Mouse (Mus musculus): ENCODE measurements around the gene Camk1.

The Camk1 gene

DNA sequence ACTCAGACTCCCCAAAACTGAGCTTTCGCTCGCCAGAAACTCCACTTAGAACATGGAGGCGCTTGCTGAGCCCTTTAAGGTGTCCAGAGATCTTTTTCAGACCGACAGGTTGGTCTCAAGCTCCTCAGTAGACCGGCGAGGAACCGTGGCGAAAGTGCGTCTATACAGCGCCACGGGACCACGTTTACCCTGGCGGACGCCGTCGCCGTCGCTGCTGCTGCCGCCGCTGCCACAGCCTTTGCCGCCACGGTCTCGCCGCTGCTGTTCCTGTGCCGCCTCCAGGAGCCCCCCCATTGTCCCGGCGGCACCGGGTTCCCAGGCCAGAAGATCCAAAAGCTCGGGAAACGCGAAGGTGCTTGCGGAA, 36.8 kb downstream of the Camk1 start, which contains the start of gene Brpf1:
TSS of gene Brpf1 (plus strand) at position 152 of the 364 bp plus-strand sequence.
- DNase-seq (ENCODE audit: extremely low read depth, low read depth, low spot score): no peak

DNA sequence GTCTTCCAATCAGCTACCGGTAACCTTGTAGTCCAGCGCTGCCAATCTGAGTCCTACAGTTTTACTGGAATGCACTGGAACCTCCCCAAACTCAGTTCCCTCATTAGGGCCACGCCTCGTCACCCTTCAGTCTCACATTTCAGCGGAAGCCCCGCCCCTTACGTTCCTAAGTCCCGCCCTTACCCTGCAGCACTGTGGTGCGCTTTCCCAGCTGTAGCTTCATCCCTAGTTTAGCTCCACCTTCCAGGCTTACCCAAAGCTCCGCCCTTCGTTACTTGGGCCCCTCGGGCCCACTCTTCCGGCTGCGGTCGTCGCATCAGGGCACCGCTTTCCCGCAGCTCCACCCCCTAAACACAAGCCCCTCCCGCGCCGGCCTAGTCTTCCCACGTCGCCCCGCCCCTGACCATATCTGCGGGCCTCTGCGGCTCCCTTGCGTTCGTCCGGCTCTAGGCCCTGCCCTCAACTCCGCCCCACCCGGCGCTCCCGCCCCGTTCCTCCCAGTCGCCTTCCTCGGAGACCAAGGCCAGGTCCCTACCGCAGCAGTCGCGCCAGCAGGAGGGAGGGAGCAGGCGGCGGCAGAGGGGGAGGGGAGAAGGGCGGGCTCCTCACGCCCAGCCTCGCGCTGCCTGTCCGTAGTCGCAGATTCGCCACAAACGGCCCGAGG, 37.3 kb downstream of the Camk1 start:
- peak; percentile 92 for DNase-seq (ENCODE audit: extremely low read depth, low read depth, low spot score)

DNA sequence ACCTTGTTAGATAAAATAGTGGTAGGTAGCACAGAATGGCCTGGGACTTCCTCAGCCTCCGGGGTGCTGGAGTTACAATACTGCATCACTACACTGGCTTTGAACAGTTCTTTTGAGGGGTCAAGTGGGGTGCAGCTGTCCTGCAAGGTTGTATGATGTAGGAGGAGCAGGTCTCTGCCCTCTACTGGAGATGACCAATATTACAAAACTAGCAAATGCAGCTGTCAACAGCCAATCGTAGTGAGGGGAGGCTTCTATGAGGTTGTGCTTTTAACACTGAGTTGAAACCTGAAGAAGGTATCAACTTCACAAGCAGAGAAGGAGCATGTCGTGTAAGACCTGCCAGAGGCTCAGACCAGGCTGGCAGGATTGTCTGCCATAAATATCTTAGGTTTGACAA, 41.5 kb downstream of the Camk1 start:
- no peak for DNase-seq (ENCODE audit: extremely low read depth, low read depth, low spot score)

DNA sequence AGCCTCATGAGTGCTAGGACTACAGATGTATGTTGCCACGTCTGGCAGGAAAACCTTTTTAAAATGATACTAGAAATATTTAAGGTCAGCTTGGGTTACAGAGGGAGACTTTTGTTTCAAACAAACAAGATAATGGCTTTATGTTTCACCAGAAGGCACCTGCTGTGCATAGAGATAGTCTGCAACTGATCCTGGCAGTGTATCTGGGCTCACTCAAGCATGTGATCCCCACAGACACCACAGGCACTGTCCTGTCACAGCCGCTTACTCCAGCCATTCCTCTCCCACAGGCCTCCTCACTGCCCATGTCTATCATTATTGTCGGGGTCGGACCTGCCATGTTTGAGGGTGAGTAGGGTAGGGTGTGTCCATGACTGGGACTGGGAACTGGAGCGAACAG, 42.4 kb downstream of the Camk1 start:
- no peak for DNase-seq (ENCODE audit: extremely low read depth, low read depth, low spot score)

DNA sequence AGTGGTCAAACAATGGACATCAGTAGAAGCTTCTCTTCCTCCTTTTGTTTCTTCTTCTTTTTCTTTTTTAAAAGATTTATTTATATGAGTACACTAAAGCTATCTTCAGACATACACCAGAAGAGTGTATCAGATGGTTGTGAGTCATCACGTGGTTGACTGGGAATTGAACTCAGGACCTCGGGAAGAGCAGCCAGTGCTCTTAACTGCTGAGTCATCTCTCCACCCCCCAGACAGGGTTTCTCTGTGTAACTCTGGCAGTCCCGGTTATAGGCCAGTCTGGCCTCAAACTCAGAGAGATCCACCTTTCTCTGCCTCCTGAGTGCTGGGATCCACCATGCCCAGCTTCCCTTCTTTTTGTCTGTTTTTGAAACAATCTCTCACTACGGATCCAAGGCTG, 47.1 kb downstream of the Camk1 start:
- no peak for DNase-seq (ENCODE audit: extremely low read depth, low read depth, low spot score)

DNA sequence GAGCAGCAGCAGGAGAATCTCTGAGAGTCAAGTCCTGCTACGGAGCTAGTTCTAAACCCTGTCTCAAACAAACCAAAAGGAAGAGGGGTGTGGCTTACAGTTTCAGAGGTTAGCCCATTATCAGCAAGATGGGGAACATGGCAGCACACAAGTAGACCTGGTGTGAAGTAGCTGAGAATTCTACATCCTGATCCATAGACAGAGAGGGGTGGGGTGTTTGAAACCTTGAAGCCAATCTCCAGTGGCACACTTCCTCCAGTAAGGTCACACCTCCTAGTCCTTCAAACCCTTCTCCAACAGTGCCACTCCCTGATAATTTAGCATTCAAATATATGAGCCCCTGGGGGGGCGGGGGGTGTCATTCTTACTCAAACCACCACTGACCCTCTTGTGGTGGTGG, 47.7 kb downstream of the Camk1 start:
- no peak for DNase-seq (ENCODE audit: extremely low read depth, low read depth, low spot score)

DNA sequence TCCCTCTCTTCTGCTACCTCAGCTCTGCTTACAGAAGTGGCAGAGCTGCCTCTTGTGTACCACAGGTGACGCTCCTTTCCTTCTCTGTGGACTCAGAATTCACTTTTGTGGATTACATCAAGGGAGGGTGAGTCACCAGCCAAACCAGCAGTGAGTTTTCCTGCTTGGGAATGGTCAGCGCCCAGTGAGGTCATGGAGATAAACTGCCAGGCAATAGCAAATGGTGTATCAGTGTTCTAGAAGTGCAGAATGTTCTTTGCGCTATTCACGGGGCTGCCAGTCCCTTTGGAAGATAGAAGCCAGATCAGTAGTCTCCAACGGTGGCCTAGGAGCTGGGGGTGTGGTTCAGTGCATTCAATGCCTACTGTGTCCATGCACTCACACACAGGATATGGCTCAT, 50.8 kb downstream of the Camk1 start:
- no peak for DNase-seq (ENCODE audit: extremely low read depth, low read depth, low spot score)

DNA sequence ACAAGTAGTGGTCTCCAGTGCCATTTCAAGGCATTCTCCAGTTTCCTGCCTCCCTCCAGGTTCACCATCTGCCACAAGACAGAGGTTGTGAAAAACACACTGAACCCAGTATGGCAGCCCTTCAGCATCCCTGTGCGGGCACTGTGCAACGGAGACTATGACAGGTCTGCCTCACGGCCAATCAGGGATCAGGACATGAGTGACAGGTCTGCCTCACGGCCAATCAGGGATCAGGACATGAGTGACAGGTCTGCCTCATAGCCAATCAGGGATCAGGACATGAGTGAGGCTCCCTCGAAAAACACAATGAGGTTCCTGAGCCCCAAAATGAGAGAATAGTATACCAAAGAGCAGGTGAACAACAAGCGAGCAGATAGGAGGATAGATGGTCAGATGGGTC, 53.4 kb downstream of the Camk1 start:
- DNase-seq (ENCODE audit: extremely low read depth, low read depth, low spot score): no peak

DNA sequence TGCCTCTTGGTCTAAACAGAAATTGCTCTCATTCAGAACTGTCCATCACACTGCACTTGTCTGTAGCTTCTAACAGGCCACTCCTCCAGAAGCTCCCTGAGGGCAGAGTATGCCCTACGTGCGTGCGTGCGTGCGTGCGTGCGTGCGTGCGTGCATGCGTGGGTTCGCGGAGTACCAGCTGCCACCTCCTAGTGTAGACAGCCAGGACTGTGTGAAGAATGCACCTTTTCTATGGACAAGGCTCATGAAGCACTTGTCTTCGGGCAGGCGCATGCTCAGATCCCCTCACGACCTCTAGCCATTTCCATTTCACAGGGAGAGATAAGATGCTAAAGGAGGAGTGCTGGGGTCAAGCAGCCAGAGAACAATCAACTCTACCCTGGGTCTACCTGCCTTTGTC, 54.4 kb downstream of the Camk1 start:
- no peak for DNase-seq (ENCODE audit: extremely low read depth, low read depth, low spot score)

DNA sequence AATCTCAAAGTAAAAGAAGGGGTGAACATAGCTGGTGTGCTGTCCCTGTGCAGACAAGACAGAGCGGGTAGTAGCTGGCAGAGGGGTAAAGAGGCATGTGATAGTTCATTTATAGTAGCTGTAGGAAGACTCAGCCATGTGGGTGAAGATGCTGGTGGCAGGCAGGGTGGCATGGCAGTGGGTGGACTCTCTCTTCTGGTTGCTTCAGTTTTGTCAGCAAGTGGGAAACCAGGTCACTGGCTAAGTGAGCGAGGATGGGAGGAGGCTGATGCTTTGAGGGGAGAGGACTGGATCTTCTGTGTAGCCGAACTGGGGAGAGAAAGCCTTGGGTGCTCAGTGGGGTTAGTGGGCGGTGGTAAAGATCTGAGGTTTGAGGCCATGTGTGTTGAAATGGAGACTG, 56.5 kb downstream of the Camk1 start:
- no peak for DNase-seq (ENCODE audit: extremely low read depth, low read depth, low spot score)

DNA sequence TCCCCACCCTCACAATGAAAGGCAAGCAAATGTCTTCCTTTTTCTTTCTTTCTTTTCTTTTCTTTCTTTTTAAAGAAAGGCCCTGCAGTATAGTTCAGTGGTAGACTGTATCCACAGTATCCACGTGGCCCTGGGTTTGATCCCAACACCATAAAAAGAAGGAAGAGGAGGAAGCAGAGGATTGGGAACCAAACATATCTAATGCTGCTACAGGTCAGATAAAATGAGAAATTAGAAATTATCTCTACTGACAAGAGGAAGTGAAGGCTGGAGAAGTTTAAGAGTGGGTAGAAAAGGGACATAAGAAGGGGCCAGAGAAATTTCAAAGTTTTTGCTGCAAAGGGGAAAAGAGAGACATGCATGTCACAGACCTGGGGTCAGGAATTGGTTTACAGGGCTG, 57.5 kb downstream of the Camk1 start:
- DNase-seq (ENCODE audit: extremely low read depth, low read depth, low spot score): no peak

DNA sequence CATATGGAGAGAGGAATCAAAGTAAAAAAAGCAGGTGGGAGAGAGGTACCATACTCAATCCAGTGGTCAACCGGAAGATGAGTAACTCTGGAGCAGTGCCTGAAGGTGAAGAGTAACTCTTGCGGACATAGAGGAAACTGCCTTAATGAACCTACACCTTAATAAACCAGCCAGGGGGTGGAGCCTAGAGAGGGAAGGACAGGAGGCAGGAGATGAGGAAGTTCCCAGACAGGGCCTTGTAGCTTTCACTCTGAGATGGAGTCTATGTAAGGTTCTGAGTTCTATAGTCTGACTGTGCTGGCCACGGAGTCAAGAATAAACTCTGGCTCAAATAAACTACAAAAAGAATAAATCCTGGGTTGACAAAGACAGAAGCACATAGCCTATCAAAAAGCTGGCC, 58.9 kb downstream of the Camk1 start:
- no peak for DNase-seq (ENCODE audit: extremely low read depth, low read depth, low spot score)

Measured in fat pad, adult 2 months (tissue).